Mouse (Mus musculus) stomach, embryonic 15.5 days (tissue): ENCODE results near the gene A430089I19Rik. TPM values are rescaled to one million over a fixed set of nuclear protein-coding genes. Genes with fewer than 3 reads are reported as not detected.
"Not testable (repeated sequence)": the region's sequence is repeated elsewhere in the genome, so short reads cannot be mapped to it uniquely, and the experiment has no call there.

ENCODE experiments used
- ATAC-seq: fragments of 200-750 bp; cut with Nextera tagmentation; 2 replicates; pipeline ENCODE4 v1.8.0; 2017; ENCODE audit warnings: low read depth, moderate number of reproducible peaks, moderate TSS enrichment; ENCODE audit not compliant: insufficient read depth, low FRiP score
- H3K27ac ChIP-seq: fragments of 300-500 bp; sonication (generic); 2 replicates; pipeline ENCODE4 v1.5.1; 2015; ENCODE audit warnings: mild to moderate bottlenecking, inconsistent platforms
- H3K27me3 ChIP-seq: fragments of 300-500 bp; sonication (generic); replicated peaks from 2 replicates; pipeline ENCODE4 v1.6.1; 2015; ENCODE audit warnings: inconsistent platforms
- H3K36me3 ChIP-seq: fragments of 300-500 bp; sonication (generic); 2 replicates; pipeline ENCODE4 v1.6.1; 2015; ENCODE audit warnings: inconsistent platforms
- H3K4me1 ChIP-seq: fragments of 300-500 bp; sonication (generic); 2 replicates; pipeline ENCODE4 v1.6.1; 2015; ENCODE audit warnings: inconsistent platforms
- H3K4me2 ChIP-seq: fragments of 300-500 bp; sonication (generic); 2 replicates; pipeline ENCODE4 v1.6.1; 2015; ENCODE audit warnings: mild to moderate bottlenecking, inconsistent platforms
- H3K4me3 ChIP-seq: fragments of 300-500 bp; sonication (generic); replicated peaks from 2 replicates; pipeline ENCODE4 v1.5.1; 2015; ENCODE audit warnings: inconsistent platforms
- H3K9ac ChIP-seq: fragments of 300-500 bp; sonication (generic); 2 replicates; pipeline ENCODE4 v1.6.1; 2015; ENCODE audit warnings: inconsistent platforms
- H3K9me3 ChIP-seq: fragments of 300-500 bp; sonication (generic); 2 replicates; pipeline ENCODE4 v1.6.1; 2016; ENCODE audit warnings: inconsistent platforms
- WGBS: fragments of 180-500 bp; shearing (Covaris S2); methylation state at CpG from one replicate; pipeline ENCODE4 v1.1.7; 2015; 5-methylcytosine and 5-hydroxymethylcytosine counted together
- polyA plus RNA-seq: library from polyadenylated mRNA; unstranded; fragments of >200 nt; fragmentation: Nextera tagmentation; extraction: Ambion mirVana; gene quantifications from 2 replicates; pipeline ENCODE4 v1.2.1, GENCODE M21; 2015

Gene A430089I19Rik
- not detected in 2 replicates for polyA plus RNA-seq

GRCm38 (mm10) chr5:94306696-94307095, at the start of gene A430089I19Rik:
Gene A430089I19Rik (minus strand): TSS chr5:94306796.
- not testable (repeated sequence) for H3K4me2 ChIP-seq, H3K9me3 ChIP-seq, ATAC-seq, H3K4me3 ChIP-seq, H3K4me1 ChIP-seq, H3K36me3 ChIP-seq, H3K27me3 ChIP-seq, H3K9ac ChIP-seq, H3K27ac ChIP-seq
- WGBS = 87% methylated on average over 1 of the region's 1 CpGs

GRCm38 (mm10) chr5:94339449-94339848, 32.9 kb upstream of the A430089I19Rik start, which contains the start of gene AA792892:
Gene AA792892 (plus strand): TSS chr5:94339749.
- not testable (repeated sequence) for H3K36me3 ChIP-seq, H3K4me3 ChIP-seq, H3K27ac ChIP-seq, ATAC-seq, H3K9me3 ChIP-seq, H3K9ac ChIP-seq, H3K27me3 ChIP-seq, H3K4me1 ChIP-seq, H3K4me2 ChIP-seq
- no CpG with 5 or more reads among the region's 2 CpGs for WGBS

GRCm38 (mm10) chr5:94314135-94314534, 7.5 kb upstream of the A430089I19Rik start, which contains the start of gene Gm6502:
Gene Gm6502 (plus strand): TSS chr5:94314435.
- H3K4me1 ChIP-seq = not testable (repeated sequence)
- WGBS = no CpG with 5 or more reads among the region's 2 CpGs

More at GRCm38 (mm10) chr5:94314135-94314534, 7.5 kb upstream of the A430089I19Rik start, which contains the start of gene Gm6502:
- not testable (repeated sequence) for H3K4me3 ChIP-seq, H3K27ac ChIP-seq, H3K27me3 ChIP-seq, H3K4me2 ChIP-seq, H3K9ac ChIP-seq, H3K36me3 ChIP-seq, ATAC-seq, H3K9me3 ChIP-seq

Other genes starting within 250 kb of the A430089I19Rik start
- gene BC061212, start 236.3 kb downstream of the A430089I19Rik start, polyA plus RNA-seq = not detected in 2 replicates
- gene Gm6351, start 230.4 kb downstream of the A430089I19Rik start, polyA plus RNA-seq = not detected in 2 replicates
- gene Gm3106, start 88.8 kb downstream of the A430089I19Rik start, polyA plus RNA-seq = not detected in 2 replicates
- gene Gm6502, start 7.6 kb upstream of the A430089I19Rik start, polyA plus RNA-seq = not detected in 2 replicates
- gene AA792892, start 33.0 kb upstream of the A430089I19Rik start, polyA plus RNA-seq = not detected in 2 replicates
- not detected in 2 replicates for gene Gm7682, start 139.0 kb upstream of the A430089I19Rik start, polyA plus RNA-seq
- gene Gm3139, start 219.5 kb upstream of the A430089I19Rik start, polyA plus RNA-seq = not detected in 2 replicates